8 mouse cellular contexts compared by ENCODE assay signal in genomic region chr14:33303348-33303819, GRCm38 (mm10).
DNase-seq lines count a peak whose midpoint lies in the region; ATAC-seq lines count a peak whose summit lies in the region.

No protein-coding gene starts in this region.

- DNase-seq in urinary bladder, postnatal 14 days (ENCODE audit: low spot score), result peak; percentile 79
- no peak for DNase-seq in urinary bladder, adult 2 months (ENCODE audit: low spot score)
- DNase-seq in cerebellum, postnatal 36 days, result peak; percentile 72 to 88
- peak; percentile 42 to 43 for DNase-seq in gastrocnemius, adult 8-10 months (ENCODE audit: low spot score in 2 of 2)
- DNase-seq in kidney, adult 11 months, result peak; percentile 35
- peak; percentile 87 to 91 for DNase-seq in left cerebral cortex, postnatal 25 days (ENCODE audit: low spot score in 2 of 2)
- DNase-seq in skeletal muscle tissue, adult 2 months (ENCODE audit: low read depth, low spot score), result peak; percentile 65

- H3K4me1 ChIP-seq in midbrain, embryonic 13.5 days (replicated peaks), result peaks cover 9% of the 10 kb centered on the region

- no peaks in the 10 kb centered on the region for H3K36me3 ChIP-seq in midbrain, embryonic 13.5 days

- no peak overlapping the region for H3K27ac ChIP-seq in midbrain, embryonic 13.5 days

- H3K9me3 ChIP-seq in midbrain, embryonic 13.5 days, result no peaks in the 10 kb centered on the region

- peaks cover 5% of the 10 kb centered on the region; the same call in 1 of the 2 replicates for H3K27me3 ChIP-seq in midbrain, embryonic 13.5 days

- intact Hi-C loops in left cerebral cortex, postnatal 25 days (cut with DNase I), result loop anchor here (1.0 kb wide), 1 partner anchor 89 kb away; the partner anchor contains the start of gene Arhgap22

- H3K4me2 ChIP-seq in midbrain, embryonic 13.5 days (replicated peaks), result no peak overlapping the region

- ATAC-seq in midbrain, embryonic 13.5 days, result peak; percentile 82

- WGBS in midbrain, embryonic 13.5 days, result 26% methylated on average over 9 of the region's 9 CpGs

- no peak overlapping the region for H3K9ac ChIP-seq in midbrain, embryonic 13.5 days (replicated peaks)

- H3K4me3 ChIP-seq in midbrain, embryonic 13.5 days (replicated peaks), result no peak overlapping the region
